Mouse (Mus musculus) right cerebral cortex, postnatal 10 days (tissue): Measurements from ENCODE around the gene Fuca1.

Source experiments
- DNase-seq, 2 experiments: peaks; one replicate each; pipeline ENCODE4 v3.0.0; 2021; ENCODE audit warnings: low spot score in 2 of 2

Gene Fuca1

DNA sequence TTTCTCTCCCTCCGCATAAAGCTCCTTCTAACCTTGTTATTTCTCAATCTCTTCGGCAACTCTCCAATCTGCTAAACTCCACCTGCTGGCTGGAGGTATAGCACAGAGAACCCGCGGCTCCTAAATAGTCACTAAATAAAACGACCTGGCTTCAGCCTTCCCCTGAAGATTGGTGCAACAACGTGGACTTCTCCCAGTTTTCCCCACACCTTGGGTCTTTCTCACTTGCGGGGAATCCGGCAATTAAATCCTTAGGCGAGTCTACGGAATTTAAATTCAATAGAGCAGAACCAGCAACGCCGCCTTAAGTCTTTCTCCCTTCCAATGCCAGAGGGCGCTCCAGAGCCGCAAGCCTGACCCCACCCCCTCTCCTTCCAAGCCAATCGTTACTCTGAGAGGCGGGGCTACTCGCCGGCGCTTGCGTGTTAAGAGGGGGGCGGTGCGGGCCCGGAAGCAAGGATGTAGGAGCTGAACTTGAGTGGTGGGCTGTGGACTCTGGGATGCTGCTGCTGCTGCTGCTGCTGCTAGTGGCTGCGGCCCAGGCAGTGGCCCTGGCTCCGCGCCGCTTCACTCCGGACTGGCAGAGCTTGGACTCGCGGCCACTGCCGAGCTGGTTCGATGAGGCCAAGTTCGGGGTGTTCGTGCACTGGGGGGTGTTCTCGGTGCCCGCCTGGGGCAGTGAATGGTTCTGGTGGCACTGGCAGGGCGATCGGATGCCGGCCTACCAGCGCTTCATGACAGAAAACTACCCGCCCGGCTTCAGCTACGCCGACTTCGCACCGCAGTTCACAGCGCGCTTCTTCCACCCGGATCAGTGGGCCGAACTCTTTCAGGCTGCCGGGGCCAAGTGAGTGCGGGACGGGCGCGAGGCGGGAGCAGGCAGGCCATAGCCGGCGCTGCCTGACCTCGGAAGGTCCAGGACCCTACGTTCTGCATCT, at the start of gene Fuca1:
Fuca1 (plus strand) TSS at position 432 of the 938 bp plus-strand sequence.
- DNase-seq = peak; percentile 97 to 98

DNA sequence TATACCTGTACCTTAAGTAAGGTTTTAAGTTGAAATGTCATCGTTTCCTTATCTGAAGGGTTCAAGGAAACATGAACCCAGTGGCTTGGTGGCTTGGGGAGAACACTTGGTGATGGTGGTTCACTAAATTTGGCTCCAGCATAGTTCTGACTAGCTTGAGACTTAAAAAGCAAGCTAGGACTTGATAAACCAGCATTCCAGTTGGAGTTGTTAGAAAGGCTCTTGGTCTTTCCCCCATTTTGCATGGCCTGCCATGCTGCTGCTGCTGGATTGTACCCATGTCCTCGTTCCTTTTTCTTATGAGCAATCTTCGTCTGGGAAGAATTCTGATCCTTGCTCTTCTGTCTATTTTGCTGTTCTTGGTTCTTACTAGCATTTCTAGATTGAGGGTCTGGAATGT, 48.5 kb upstream of the Fuca1 start:
- DNase-seq = no peak

DNA sequence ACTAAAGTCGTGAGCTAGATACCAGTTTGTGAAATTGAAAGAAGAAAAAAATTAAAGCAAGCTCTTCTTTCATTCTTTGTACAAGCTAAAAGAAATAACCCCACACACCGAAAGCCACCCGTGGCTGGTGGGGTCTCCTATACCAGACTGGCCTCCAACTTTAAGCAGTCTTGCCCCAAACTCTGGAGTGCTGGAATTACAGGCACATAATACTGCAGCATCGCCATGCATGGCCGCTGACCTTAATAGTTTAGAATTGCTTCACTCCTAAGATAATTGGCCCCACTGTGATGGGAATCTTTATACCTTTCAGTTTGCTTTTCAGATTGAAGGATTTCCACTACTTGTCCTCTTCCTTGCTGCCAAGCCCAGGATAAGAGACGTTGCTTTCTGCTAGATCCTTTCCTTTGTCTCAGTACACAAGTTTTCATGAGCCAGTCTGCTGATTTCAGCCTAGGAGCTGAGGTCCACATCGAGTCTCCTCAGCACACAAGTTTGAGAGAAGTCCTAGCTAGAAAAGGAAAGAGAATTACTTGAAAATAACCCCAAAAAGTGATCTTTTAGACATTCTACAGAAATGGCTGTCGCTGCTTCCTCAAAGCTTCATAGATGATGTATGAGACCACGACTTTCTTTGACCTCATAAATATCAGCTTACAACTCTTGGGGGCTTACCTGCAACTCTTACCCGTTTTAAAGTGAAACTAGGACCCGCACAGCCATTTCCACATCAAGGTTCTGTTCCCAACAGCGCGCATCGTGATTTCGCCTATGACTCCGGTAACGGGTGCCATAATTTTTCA, 47.7 kb upstream of the Fuca1 start:
- no peak for DNase-seq

DNA sequence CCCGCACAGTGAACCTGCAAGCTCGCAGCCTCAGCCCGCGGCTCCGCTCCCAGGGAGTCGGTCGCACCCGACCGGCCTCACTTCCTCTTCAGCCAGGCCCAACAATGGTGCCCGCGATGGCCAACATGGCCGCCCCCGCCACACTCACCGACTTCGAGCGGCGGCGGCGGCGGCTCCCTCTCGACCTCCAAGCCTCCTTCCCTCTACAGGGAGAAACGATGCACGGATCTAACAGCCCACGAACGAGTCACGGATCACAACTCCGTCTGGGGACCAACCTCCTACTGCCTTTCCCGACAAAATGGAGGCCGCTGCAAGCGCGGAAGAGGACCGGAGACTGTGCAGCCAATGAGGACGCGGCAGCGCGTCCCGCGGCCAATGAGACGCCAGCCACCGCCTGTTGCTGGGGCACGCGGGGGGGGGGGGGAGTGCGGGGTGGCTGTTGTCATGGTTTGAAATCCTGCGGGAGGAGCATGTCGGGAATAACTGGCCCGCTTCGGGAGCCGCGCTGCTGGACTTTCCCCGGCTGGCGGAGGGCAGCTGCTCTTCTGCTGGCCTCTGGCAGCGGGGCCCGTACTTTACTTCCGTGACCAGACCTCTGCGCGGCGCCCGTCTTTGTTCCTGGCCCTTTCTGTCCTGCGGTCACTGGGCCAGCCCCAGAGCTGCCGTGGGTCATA, 46.9 kb upstream of the Fuca1 start, which contains the start of gene Pnrc2:
Pnrc2 (minus strand) TSS at position 325 of the 677 bp plus-strand sequence.
- DNase-seq = peak; percentile 96

DNA sequence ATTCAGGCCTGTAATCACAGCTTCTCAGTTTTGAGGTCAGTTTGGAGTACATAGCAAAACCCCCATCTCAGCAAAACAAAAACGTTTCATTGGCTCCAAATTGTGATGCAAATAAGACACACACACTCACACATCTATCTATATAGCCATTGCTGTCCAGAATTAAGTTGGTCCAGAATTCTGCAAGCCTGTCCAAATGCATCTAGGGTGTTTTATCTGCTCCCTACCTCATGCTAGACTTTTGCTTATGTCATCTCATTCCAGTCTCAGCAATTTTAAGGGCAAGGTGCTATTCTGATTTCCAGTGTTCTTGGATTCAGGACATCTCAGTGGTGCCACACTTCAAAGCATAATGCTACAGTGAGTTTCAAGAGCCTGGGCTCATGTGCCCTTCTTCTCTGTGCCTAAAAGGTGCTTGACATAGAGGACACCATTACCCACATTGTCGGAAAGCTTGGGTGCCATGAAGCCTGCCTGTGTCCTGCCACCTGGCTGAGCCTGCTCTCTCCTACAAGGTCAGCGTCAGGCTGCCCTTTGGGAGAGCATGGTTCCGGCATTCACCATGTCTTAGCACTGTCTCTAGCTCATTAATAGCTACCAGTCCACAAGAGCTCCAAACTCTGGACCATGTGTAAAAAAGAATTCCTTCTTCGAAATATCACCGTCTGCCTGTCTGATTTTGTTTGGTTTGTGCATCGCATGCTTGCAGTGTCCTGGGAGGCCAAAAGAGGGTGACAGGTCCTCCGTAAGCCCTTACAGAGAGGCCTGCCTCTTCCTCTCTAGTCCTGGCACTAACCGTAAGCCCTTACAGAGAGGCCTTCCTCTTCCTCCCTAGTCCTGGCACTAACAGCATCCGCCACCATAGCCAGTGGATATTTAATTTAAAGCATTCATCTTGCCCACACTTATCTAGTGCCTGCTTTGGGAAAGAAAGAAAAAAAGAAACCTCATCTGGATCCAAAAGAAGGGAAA, 45.7 kb upstream of the Fuca1 start:
- peak in 1 of 2 experiments; percentile 28 for DNase-seq

DNA sequence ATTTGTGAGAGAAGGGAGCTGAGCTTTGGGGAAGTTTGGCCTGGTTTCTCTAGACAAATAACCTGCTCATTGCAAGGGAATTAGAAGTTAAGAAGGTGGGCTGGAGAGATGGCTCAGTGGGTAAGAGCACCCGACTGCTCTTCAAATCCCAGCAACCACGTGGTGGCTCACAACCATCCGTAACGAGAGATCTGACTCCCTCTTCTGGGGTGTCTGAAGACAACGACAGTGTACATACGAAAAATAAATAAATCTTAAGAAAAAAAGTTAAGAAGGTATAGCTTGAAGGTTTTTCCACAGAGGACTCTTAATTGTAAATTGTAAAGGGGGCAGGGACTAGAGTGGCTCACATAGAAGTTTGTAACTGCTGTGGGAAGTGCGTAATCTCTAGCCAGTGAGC, 45.0 kb upstream of the Fuca1 start:
- peak in 1 of 2 experiments; percentile 45 for DNase-seq

DNA sequence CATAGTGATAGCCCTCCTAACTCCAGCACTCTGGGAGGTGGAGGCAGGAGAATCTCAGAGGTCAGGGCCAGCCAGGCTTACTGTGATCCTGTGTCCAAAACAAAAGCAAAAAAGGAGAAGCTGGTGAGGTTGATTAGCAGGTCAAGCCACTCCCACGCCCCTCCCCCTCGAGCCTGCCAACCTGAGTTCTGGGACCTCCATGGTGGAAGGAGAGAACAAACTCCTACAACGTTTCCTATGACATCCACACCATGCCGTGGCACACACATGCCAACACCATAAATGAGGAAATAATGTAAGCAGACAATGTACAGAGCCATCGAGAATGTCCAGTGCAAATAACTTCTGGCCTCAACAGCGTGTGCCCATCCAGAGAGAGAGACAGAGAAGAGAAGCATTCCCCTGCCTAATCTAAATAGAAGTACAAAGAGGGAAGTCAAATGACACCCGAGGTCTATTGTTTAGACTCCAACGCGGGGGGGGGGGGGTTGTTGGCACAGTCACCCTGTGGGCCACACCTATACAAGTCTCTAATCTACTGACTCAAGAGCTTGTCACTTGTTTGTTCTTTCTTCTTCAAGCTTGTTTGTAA, 44.4 kb upstream of the Fuca1 start:
- peak; percentile 69 for DNase-seq

DNA sequence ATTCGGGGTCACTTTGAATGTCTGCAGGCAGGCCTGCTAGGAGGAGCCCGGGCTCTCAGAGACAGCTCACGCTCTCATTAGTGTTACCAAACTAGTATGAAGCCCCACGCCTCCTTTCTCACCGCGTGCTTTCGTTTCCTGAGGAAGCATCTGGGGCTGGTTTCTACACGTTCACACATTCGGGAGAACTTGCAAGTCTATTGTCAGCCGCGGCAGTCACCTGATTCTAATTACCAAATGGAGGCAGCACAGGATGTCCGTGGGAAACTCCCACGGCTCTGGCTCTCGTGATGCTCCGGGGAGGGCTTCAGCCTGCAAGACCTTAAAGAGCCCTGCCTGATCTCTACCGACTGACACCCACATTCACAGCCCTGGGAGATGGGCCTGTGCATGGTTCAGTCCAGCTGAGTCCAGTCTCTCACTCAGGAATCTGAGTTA, 43.9 kb upstream of the Fuca1 start:
- DNase-seq = peak; percentile 77 to 87

DNA sequence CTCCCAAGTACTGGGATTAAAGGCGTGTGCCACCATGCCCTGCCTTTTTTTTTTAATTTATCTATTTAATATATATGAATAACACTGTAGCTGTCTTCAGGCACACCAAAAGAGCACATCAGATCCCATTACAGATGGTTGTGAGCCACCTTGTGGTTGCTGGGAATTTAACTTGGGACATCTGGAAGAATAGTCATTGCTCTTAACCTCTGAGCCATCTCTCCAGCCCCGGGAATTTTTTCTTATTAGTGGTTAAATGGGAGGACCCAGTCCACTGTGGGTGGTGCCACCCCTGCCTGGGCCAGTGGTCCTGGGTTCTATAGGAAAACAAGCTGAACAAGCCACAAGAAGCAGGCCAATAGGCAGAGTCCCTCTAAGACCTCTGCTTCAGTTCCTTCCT, 42.8 kb upstream of the Fuca1 start:
- DNase-seq = peak in 1 of 2 experiments; percentile 43

DNA sequence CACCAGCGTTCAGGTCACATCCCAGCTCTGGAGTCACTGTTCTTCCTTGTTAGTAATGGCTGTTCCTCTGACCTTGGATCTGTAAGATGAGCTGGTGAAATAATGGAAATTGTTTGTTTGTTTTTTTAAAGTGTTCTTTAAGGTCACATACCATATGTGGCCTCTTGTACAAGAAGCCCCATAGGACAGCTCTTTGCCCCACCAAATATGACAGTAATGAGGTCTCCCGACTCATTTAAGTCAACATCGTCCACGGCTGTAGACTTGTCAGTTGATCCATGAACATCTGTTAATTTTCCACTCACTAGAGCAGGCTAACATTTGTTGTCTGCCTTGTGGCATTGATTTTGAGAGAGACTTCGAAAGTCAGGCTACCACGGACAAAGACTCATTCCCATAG, 41.5 kb upstream of the Fuca1 start:
- DNase-seq = no peak

DNA sequence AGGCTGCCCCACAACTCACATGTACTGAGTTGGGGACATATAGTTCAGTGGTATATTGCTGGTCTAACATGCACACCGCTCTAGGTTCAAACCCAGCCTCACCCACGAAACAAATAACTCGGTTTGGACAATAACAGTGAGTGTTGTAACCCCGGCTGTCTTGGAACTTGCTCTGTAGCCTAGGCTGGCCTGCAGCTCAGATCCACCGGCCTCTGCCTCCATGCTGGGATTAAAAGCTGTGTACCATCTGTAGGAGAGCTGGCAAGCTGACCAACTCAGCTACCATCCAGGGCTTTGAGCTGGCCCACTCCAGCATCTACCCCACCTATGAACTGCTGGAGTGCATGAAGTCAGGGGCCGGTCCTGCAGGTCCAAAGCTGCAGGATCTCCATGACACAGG, 40.5 kb upstream of the Fuca1 start:
- DNase-seq = peak in 1 of 2 experiments; percentile 22

DNA sequence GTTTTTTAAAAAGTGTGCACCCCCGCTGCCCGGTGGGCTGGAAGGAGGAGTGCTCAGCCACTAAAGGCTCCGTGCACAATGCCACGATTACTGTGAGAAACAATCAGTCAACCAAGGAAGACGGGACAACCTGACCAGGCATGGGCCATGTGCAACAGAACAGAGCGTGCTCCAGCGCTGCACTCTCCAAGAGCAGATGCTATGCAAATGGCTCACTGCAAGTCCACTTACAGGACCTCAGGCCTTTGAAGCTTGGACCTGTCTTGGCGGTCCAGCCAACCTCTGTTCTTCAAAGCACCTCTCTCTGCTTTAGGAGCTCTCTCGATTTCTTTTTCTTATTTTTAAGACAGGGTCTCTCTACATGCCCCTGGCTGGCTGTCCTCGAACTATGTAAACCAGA, 40.0 kb upstream of the Fuca1 start:
- no peak for DNase-seq

DNA sequence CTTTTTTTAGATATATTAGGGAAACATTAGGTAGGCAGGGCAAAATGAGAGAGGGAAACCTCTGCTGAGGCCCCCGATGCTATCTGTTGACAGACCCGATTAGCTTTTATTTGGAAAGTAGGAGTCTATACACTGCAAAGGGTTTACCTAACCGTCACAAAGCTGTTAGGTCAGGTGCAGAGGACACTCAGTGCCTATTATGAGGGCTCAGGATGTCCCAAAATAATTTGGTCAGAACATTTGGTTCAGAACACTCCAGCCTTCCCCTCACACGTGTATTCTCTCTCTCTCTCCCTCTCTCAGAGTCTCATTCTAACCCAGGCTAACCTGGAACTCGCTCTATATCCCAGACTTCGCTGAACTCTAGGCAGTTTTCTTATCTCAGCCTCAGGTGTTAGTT, 38.5 kb upstream of the Fuca1 start:
- no peak for DNase-seq

DNA sequence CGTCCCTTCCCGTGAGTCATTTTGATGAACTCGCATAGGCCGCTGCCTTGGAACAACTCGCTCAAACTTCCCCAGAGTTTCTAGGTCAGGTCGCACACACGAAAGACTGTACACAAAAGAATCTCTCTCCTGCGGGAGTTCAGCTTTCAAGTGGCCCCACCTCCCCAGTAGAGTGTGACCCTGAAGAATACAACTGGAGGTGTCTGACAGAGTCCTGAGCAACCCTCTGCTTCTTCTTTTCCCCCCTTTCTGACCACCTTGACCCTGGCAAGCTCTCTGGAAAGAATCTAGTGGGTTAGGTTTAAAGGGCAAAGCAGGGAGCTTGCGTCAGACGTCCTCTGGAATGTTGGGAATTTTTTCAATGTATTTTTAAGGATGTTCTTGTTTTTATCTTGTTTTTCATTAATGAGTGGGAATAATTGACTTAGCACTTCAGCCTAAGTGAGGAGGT, 37.1 kb upstream of the Fuca1 start:
- no peak for DNase-seq

DNA sequence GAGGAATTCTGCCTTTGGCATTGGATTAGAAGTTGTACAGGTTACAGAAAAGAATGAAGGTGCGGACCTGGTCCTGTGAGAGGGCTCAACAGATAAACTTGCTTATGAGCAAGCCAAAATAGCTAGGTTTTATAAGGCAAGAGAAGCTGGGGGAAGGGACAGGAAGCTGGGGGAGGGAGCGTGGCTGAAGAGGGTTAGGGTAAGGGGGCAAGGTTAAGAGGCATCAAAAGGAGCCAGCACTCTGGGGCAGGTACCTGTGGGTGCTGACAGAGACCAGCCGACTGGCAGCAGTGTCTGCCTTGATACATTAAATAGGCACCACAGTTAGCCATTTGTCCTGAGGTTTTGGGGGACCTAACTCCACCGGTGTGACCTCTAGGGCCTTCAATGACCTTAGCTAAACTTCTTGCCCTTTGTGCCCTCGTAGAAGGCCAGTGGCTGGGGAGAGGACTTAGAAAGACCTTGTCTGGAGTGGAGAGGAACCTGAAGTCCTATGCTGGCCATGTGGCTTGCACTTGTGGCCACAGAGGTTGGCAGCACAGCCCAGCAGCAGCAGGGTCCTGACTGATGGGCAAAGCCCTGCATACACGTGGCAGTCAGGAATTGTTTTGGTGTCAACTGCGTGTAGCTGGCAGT, 36.5 kb upstream of the Fuca1 start:
- DNase-seq = no peak

DNA sequence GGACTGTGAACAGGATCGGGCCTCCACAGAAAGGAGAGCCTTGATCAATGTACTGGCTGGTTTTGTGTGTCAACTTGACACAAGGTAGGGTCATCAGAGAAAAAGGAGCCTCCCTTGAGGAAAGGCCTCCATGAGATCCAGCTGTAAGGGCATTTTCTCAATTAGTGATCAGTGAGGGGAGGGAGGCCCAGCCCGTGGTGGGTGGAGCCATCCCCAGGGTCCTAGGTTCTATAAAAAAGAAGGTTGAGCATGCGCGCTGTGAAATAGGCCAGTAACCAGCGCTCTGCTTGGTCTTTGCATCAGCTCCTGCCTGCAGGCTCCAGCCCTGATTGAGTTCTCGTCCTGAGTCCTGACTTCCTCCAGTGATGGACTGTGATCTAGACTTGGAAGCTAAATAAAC, 36.0 kb upstream of the Fuca1 start:
- no peak for DNase-seq

DNA sequence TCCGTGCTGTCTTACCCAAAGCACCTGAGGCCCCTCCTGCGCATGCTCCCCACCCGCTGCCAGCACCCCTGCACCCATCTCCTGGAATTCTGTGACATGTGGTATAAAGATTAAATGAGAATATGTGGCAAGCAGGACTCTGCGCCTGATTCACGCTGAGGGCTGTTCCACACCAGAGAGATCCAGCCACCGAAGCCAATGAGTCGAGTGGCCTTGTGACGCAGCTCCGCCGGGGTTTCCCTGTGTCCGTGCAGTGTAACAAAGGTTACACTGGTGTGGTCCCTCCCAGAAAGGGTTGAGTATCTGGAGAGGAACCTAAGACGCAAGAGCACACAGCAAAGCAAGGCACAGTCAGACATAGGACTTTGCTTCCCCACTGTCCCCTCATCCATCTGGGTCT, 34.9 kb upstream of the Fuca1 start:
- DNase-seq = no peak

DNA sequence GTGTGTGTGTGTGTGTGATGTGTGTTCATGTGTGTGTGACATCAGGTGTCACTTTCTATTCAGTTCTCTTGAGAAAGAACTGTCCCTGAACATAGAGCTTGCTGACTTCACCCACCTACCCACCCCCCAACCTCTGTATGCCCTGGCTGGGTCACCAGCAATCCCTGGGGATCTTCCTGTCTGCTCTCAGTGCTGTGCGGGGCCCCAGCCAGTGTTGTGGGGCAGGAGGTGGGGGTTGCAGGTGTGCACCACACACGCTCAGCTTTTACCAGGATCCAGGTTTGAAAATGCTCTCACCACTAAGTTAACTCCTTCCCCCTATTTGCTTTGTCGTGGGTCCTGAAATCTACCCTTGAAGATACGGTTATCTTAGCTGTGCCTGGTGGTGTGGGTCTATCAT, 34.4 kb upstream of the Fuca1 start:
- DNase-seq = no peak

DNA sequence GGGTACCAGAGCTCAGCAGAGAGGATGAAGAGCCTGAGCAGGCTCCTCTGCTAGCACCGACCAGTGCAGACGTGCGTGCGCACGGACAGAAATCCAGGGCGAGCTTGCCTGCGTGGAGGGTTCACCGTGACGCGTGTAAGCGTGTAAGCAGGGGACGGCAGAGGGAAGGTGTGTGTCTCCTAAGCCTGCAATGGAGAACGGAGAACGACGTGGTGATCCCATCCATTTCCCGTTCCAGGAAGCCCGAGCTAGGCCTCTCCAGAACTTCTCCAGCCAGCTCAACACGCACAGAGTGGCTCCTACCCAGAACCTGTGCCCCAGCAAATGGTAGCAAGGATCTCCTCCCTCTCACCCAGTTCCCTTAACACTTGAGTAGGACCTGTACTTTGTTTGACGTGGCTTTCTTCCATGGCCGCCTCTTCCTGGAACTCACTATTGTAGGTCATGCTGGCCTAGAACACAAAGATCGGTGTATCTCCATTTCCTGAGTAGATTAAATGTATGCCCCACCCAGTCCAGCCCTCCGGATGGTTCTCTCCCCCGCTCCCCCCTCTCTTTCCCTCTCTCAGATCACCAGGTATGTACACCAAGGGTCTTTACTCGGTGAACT, 32.0 kb upstream of the Fuca1 start:
- no peak for DNase-seq
